Mouse (Mus musculus) splenic B cell, adult 2 months (primary cell): Measurements from ENCODE around the gene Ccdc189.

ENCODE experiments used
- DNase-seq: peaks from one replicate; pipeline ENCODE4 v3.0.0-alpha.2; 2011; ENCODE audit warnings: low read depth, low spot score
- H3K27me3 ChIP-seq: 2 replicates; pipeline ENCODE4 v1.6.1; 2012; ENCODE audit warnings: mild to moderate bottlenecking, low read length, moderate library complexity, mixed read lengths; ENCODE audit not compliant: control insufficient read depth, poor library complexity, insufficient read depth, severe bottlenecking
- H3K36me3 ChIP-seq: 2 replicates; pipeline ENCODE4 v1.6.1; 2012; ENCODE audit warnings: mild to moderate bottlenecking, low read length, moderate library complexity, mixed read lengths; ENCODE audit not compliant: control insufficient read depth, poor library complexity, insufficient read depth, severe bottlenecking

Ccdc189 gene

GRCm38 (mm10) chr7:127573503-127574008 is 14.8 kb downstream of the Ccdc189 start:
- H3K36me3 ChIP-seq, result peaks cover 3% of the 10 kb centered on the region; the same call in 1 of the 2 replicates
- DNase-seq, result peak; percentile 34
- H3K27me3 ChIP-seq, result no peaks in the 10 kb centered on the region

DNA sequence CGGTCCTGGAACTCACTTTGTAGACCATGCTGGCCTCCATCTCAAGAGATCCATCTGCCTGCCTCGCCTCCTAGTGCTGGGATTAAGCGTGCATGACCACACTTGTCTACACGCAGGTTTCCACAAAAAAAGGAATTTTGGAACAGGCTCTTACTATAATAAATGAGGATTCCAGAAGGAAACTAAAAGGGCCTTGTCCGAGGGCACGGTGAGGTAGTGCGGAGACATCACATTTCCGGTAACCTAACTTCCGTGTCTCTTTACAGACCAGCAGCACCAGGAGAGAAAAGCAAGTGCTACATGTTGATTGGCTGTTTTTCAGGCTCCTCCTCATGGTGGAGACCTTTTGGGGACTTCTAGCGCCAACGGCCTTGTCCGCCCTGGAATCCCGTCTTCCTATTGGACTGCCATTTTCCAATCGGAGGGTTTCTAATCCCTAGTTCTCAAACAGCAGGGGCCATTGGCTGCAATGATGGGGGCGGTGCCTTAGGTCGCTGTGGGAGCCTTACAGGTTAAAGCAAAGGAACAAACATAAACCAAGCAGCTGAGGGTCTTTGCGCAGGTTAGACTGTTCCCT is 15.4 kb downstream of the Ccdc189 start, which contains the start of gene Phkg2:
Gene Phkg2, plus strand, starts transcription at position 446 of the 577 bp plus-strand sequence.
- H3K27me3 ChIP-seq, result no peaks in the 10 kb centered on the region
- peak; percentile 97 for DNase-seq
- peaks cover 5% of the 10 kb centered on the region; the same call in 1 of the 2 replicates for H3K36me3 ChIP-seq

- Histone ChIP-seq H3K27me3 (no peaks in the 10 kb centered on the region), H3K36me3 (peaks cover 13% of the 10 kb centered on the region; the same call in 1 of the 2 replicates)
- no peak for DNase-seq
Observed at GRCm38 (mm10) chr7:127564381-127565150, 23.8 kb downstream of the Ccdc189 start.

DNA sequence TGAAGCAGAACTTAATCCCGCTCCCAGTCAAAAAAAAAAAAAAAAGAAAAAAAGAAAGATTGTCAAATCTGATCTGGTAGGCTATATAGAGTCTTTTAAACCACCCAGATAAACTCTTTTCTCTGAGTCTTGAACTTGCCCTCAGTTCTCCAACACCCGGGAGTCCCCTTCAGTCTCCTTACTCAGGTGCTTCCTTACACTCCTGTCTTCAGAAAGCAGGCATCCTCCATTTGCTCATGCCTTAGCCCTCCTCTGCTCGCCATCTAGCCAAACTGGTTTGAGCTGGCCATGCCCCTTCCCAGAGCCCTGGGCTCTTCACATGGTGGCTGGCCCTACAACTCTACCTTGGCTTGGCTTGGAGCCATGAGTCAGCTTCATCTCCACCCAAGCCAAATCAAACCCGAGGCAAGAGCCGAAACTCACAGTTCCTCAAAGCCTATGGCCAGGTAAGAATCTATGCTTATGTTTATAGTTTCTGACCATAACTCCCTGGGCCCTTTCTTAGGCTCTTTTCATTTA is 27.0 kb downstream of the Ccdc189 start, which contains the start of gene Tmem265:
Gene Tmem265, plus strand, starts transcription at position 51 of the 519 bp plus-strand sequence.
- Histone ChIP-seq H3K36me3 (peaks cover 15% of the 10 kb centered on the region), H3K27me3 (no peaks in the 10 kb centered on the region)
- DNase-seq, result no peak

DNA sequence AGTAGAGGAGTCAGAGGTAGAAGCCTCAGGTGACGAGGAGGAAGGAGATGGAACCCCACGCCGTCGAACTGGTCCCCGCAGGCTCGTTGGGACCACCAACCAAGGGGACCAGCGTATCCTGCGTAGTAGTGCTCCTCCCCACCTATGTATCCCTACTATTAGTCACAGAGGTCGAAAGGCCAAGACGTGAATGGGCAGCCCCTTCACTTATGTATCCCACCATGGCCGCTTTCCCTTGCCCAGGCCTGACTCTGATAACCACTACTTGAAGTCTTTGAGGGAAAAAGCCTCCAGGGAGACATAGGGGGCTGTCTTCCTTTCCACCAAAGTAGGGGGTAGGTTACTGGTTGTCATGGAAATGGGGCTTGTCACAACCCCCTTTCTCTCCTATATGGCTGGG is 27.8 kb downstream of the Ccdc189 start:
- Histone ChIP-seq H3K27me3 (no peaks in the 10 kb centered on the region), H3K36me3 (peaks cover 16% of the 10 kb centered on the region)
- no peak for DNase-seq

GRCm38 (mm10) chr7:127551558-127551957 is 36.8 kb downstream of the Ccdc189 start:
- no peak for DNase-seq
- Histone ChIP-seq H3K27me3 (no peaks in the 10 kb centered on the region), H3K36me3 (peaks cover 30% of the 10 kb centered on the region)

GRCm38 (mm10) chr7:127549116-127549835 is 39.1 kb downstream of the Ccdc189 start:
- DNase-seq, result no peak
- no peaks in the 10 kb centered on the region for H3K27me3 ChIP-seq
- H3K36me3 ChIP-seq, result peaks cover 29% of the 10 kb centered on the region

- H3K27me3 ChIP-seq, result no peaks in the 10 kb centered on the region
- H3K36me3 ChIP-seq, result peaks cover 43% of the 10 kb centered on the region
- DNase-seq, result no peak
Observed at GRCm38 (mm10) chr7:127541671-127542070, 46.7 kb downstream of the Ccdc189 start.
